Mouse (Mus musculus): Measurements from ENCODE around the gene Pglyrp2.

Gene Pglyrp2

GRCm38 (mm10) chr17:32424034-32424433 is at the start of gene Pglyrp2:
Gene Pglyrp2 (minus strand): TSS chr17:32424167.
- DNase-seq (ENCODE audit: low spot score) = peak; percentile 78

GRCm38 (mm10) chr17:32472176-32472575 is 48.2 kb upstream of the Pglyrp2 start:
- no peak for DNase-seq (ENCODE audit: low spot score)

GRCm38 (mm10) chr17:32470795-32471194 is 46.8 kb upstream of the Pglyrp2 start:
- DNase-seq (ENCODE audit: low spot score) = no peak

GRCm38 (mm10) chr17:32468494-32468893 is 44.5 kb upstream of the Pglyrp2 start:
- DNase-seq (ENCODE audit: low spot score) = no peak

GRCm38 (mm10) chr17:32454997-32455396 is 31.0 kb upstream of the Pglyrp2 start:
- DNase-seq (ENCODE audit: low spot score) = no peak

GRCm38 (mm10) chr17:32454188-32454587 is 30.2 kb upstream of the Pglyrp2 start:
- no peak for DNase-seq (ENCODE audit: low spot score)

- peak; percentile 32 for DNase-seq (ENCODE audit: low spot score)
Observed at GRCm38 (mm10) chr17:32452482-32452881, 28.5 kb upstream of the Pglyrp2 start, which contains the start of gene Cyp4f39. Gene Cyp4f39 (plus strand): TSS chr17:32452723.

GRCm38 (mm10) chr17:32450844-32451537 is 27.0 kb upstream of the Pglyrp2 start:
- no peak for DNase-seq (ENCODE audit: low spot score)

- no peak for DNase-seq (ENCODE audit: low spot score)
Observed at GRCm38 (mm10) chr17:32449042-32449441, 25.1 kb upstream of the Pglyrp2 start.

- DNase-seq (ENCODE audit: low spot score) = no peak
Observed at GRCm38 (mm10) chr17:32447195-32447594, 23.2 kb upstream of the Pglyrp2 start.

- no peak for DNase-seq (ENCODE audit: low spot score)
Observed at GRCm38 (mm10) chr17:32445016-32445415, 21.0 kb upstream of the Pglyrp2 start.

GRCm38 (mm10) chr17:32443245-32443644 is 19.3 kb upstream of the Pglyrp2 start:
- no peak for DNase-seq (ENCODE audit: low spot score)

- DNase-seq (ENCODE audit: low spot score) = no peak
Observed at GRCm38 (mm10) chr17:32437106-32437505, 13.1 kb upstream of the Pglyrp2 start.

- no peak for DNase-seq (ENCODE audit: low spot score)
Observed at GRCm38 (mm10) chr17:32435151-32435550, 11.2 kb upstream of the Pglyrp2 start.

- no peak for DNase-seq (ENCODE audit: low spot score)
Observed at GRCm38 (mm10) chr17:32434324-32434723, 10.4 kb upstream of the Pglyrp2 start.

- DNase-seq (ENCODE audit: low spot score) = peak; percentile 31
Observed at GRCm38 (mm10) chr17:32431972-32432371, 8.0 kb upstream of the Pglyrp2 start.

- no peak for DNase-seq (ENCODE audit: low spot score)
Observed at GRCm38 (mm10) chr17:32426610-32427009, 2.6 kb upstream of the Pglyrp2 start.

- no peak for DNase-seq (ENCODE audit: low spot score)
Observed at GRCm38 (mm10) chr17:32420781-32421180, 3.2 kb downstream of the Pglyrp2 start.

- no peak for DNase-seq (ENCODE audit: low spot score)
Observed at GRCm38 (mm10) chr17:32419989-32420388, 4.0 kb downstream of the Pglyrp2 start.

GRCm38 (mm10) chr17:32416771-32417170 is 7.2 kb downstream of the Pglyrp2 start:
- no peak for DNase-seq (ENCODE audit: low spot score)

- DNase-seq (ENCODE audit: low spot score) = no peak
Observed at GRCm38 (mm10) chr17:32415417-32416020, 8.4 kb downstream of the Pglyrp2 start.

- DNase-seq (ENCODE audit: low spot score) = no peak
Observed at GRCm38 (mm10) chr17:32411898-32412297, 12.1 kb downstream of the Pglyrp2 start.

GRCm38 (mm10) chr17:32403417-32403816 is 20.6 kb downstream of the Pglyrp2 start, which contains the start of gene Rasal3:
Gene Rasal3 (minus strand): TSS chr17:32403583.
- peak; percentile 83 for DNase-seq (ENCODE audit: low spot score)

GRCm38 (mm10) chr17:32402779-32403157 is 21.2 kb downstream of the Pglyrp2 start:
- peak; percentile 81 for DNase-seq (ENCODE audit: low spot score)
